Mouse (Mus musculus) liver, adult 2 months (tissue): ENCODE data around the gene Cyp2c39. TPM values are rescaled to one million over a fixed set of nuclear protein-coding genes. Genes with fewer than 3 reads are reported as not detected.
A peak's percentile ranks its signal among the peaks of the same experiment; 100 is the strongest.
"Not testable (repeated sequence)": the region's sequence is repeated elsewhere in the genome, so short reads cannot be mapped to it uniquely, and the experiment has no call there.

Source experiments
- DNase-seq: peaks from one replicate; pipeline ENCODE4 v3.0.0-alpha.2; 2011; ENCODE audit warnings: low read depth, low spot score; ENCODE audit errors: extremely low read depth
- H3K27ac ChIP-seq: fragments of 200-500 bp; replicated peaks from 2 replicates; pipeline ENCODE4 v1.5.1; 2012; ENCODE audit warnings: low read depth, mild to moderate bottlenecking, control low read depth, inconsistent platforms, low read length; ENCODE audit not compliant: insufficient read depth
- H3K27me3 ChIP-seq: fragments of 200-500 bp; 2 replicates; pipeline ENCODE4 v1.6.1; 2012; ENCODE audit warnings: mild to moderate bottlenecking, moderate library complexity, low read length, inconsistent platforms; ENCODE audit not compliant: control insufficient read depth, insufficient read depth
- H3K36me3 ChIP-seq: fragments of 200-500 bp; 2 replicates; pipeline ENCODE4 v1.6.1; 2012; ENCODE audit warnings: low read length, inconsistent platforms; ENCODE audit not compliant: control insufficient read depth, insufficient read depth
- H3K4me1 ChIP-seq: fragments of 200-500 bp; 2 replicates; pipeline ENCODE4 v1.6.1; 2011; ENCODE audit warnings: low read length; ENCODE audit not compliant: control insufficient read depth, insufficient read depth
- H3K4me3 ChIP-seq: fragments of 200-500 bp; 2 replicates; pipeline ENCODE4 v1.5.1; 2011; ENCODE audit warnings: low read depth, mild to moderate bottlenecking, control low read depth, low read length, moderate library complexity; ENCODE audit not compliant: insufficient read depth
- H3K79me2 ChIP-seq: fragments of 200-500 bp; 2 replicates; pipeline ENCODE4 v1.6.1; 2012; ENCODE audit warnings: inconsistent platforms, mild to moderate bottlenecking, low read length, moderate library complexity; ENCODE audit not compliant: control insufficient read depth, insufficient read depth
- H3K9ac ChIP-seq: fragments of 200-500 bp; 2 replicates; pipeline ENCODE4 v1.6.1; 2012; ENCODE audit warnings: low read depth, mild to moderate bottlenecking, control low read depth, inconsistent platforms, low read length
- CTCF ChIP-seq: fragments of 200-500 bp; IDR thresholded peaks from 2 replicates; pipeline ENCODE4 v1.5.1; 2011; ENCODE audit warnings: low read depth, low read length, control low read depth
- POLR2A ChIP-seq: fragments of 200-500 bp; IDR thresholded peaks from 2 replicates; pipeline ENCODE4 v1.6.1; 2011; ENCODE audit warnings: low read length, control low read depth; ENCODE audit not compliant: insufficient read depth; ENCODE audit errors: extremely low read depth
- WGBS: fragments of 180-500 bp; shearing (Covaris S2); methylation state at CpG from one replicate; pipeline ENCODE4 v1.1.7; 2018; 5-methylcytosine and 5-hydroxymethylcytosine counted together
- polyA plus RNA-seq: library from polyadenylated mRNA; depleted of rRNA; stranded (reverse); fragments of >200 nt; gene quantifications from 2 replicates; pipeline ENCODE4 v1.2.3, GENCODE M21; 2012; rRNA removed
- total RNA-seq: library from RNA; depleted of rRNA; stranded (reverse); fragments of >200 nt; gene quantifications from 2 replicates; pipeline ENCODE4 v1.2.3, GENCODE M21; 2014; rRNA removed

The Cyp2c39 gene
- 9.8 and 14.3 TPM in 2 replicates for total RNA-seq
- 3.0 and 276 TPM in 2 replicates for polyA plus RNA-seq

GRCm38 (mm10) chr19:39510534-39510933 lies at the start of gene Cyp2c39:
Gene Cyp2c39 (plus strand): TSS chr19:39510862.
- Histone ChIP-seq H3K27ac (peak within 1 kb of the TSS; percentile 86), H3K79me2 (no peaks in the 10 kb centered on the region), H3K36me3 (no peaks in the 10 kb centered on the region), H3K4me3 (no peak within 1 kb of the TSS), H3K4me1 (peaks cover 10% of the 10 kb centered on the region), H3K27me3 (no peaks in the 10 kb centered on the region), H3K9ac (no peak within 1 kb of the TSS)
- DNase-seq = peak; percentile 98
- 22% methylated on average over 4 of the region's 4 CpGs for WGBS
- TF ChIP-seq CTCF = no peak
- TF ChIP-seq POLR2A = no peak

GRCm38 (mm10) chr19:39462941-39463340 lies 47.7 kb upstream of the Cyp2c39 start, which contains the start of gene Cyp2c38:
Gene Cyp2c38 (minus strand): TSS chr19:39463075.
- 73% methylated on average over 1 of the region's 1 CpGs for WGBS
- Histone ChIP-seq H3K9ac (peak within 1 kb of the TSS; percentile 67), H3K27me3 (no peaks in the 10 kb centered on the region), H3K36me3 (peaks cover 2% of the 10 kb centered on the region; the same call in 1 of the 2 replicates), H3K4me3 (peak within 1 kb of the TSS; percentile 64), H3K4me1 (peaks cover 4% of the 10 kb centered on the region; the same call in 1 of the 2 replicates), H3K27ac (peak within 1 kb of the TSS; percentile 76), H3K79me2 (no peaks in the 10 kb centered on the region)
- no peak for TF ChIP-seq POLR2A
- TF ChIP-seq CTCF = no peak
- DNase-seq = peak; percentile 95

- Histone ChIP-seq H3K36me3 (peaks cover 2% of the 10 kb centered on the region; the same call in 1 of the 2 replicates), H3K4me3 (no peak overlapping the region), H3K27me3 (no peaks in the 10 kb centered on the region), H3K4me1 (peaks cover 4% of the 10 kb centered on the region; the same call in 1 of the 2 replicates), H3K79me2 (no peaks in the 10 kb centered on the region), H3K27ac (no peak overlapping the region), H3K9ac (no peak overlapping the region)
- peak; percentile 94 for DNase-seq
- TF ChIP-seq CTCF = no peak
Observed at GRCm38 (mm10) chr19:39463923-39464322, 46.7 kb upstream of the Cyp2c39 start.

- DNase-seq, H3K79me2 ChIP-seq, H3K4me1 ChIP-seq, H3K27me3 ChIP-seq, H3K4me3 ChIP-seq, H3K27ac ChIP-seq, H3K36me3 ChIP-seq, H3K9ac ChIP-seq: not testable (repeated sequence)
- WGBS = 100% methylated on average over 1 of the region's 1 CpGs
Observed at GRCm38 (mm10) chr19:39483961-39484360, 26.7 kb upstream of the Cyp2c39 start.

- Histone ChIP-seq H3K4me3 (no peak overlapping the region), H3K27me3 (no peaks in the 10 kb centered on the region), H3K27ac (no peak overlapping the region), H3K36me3 (no peaks in the 10 kb centered on the region), H3K4me1 (peaks cover 14% of the 10 kb centered on the region), H3K79me2 (no peaks in the 10 kb centered on the region), H3K9ac (no peak overlapping the region)
- peak; percentile 93 for DNase-seq
- TF ChIP-seq POLR2A = no peak
- TF ChIP-seq CTCF = no peak
Observed at GRCm38 (mm10) chr19:39506341-39506740, 4.3 kb upstream of the Cyp2c39 start.

GRCm38 (mm10) chr19:39509533-39509932 lies 1.1 kb upstream of the Cyp2c39 start:
- no peaks in the 10 kb centered on the region for H3K79me2 ChIP-seq
- H3K36me3 ChIP-seq = no peaks in the 10 kb centered on the region
- no peak overlapping the region for H3K4me3 ChIP-seq
- no peak overlapping the region for H3K9ac ChIP-seq
- TF ChIP-seq CTCF (no peak), POLR2A (no peak)
- H3K27me3 ChIP-seq = no peaks in the 10 kb centered on the region
- peak; percentile 95 for DNase-seq
- H3K4me1 ChIP-seq = peaks cover 10% of the 10 kb centered on the region
- H3K27ac ChIP-seq = peak overlapping the region; percentile 35; the same call in 1 of the 2 replicates
- WGBS = 12% methylated on average over 1 of the region's 1 CpGs

Other genes starting within 250 kb of the Cyp2c39 start
- gene Cyp2c29, start 241.5 kb upstream of the Cyp2c39 start, total RNA-seq = 1,515 and 1,916 TPM in 2 replicates
- 1,145 and 1,548 TPM in 2 replicates for gene Cyp2c29, start 241.5 kb upstream of the Cyp2c39 start, polyA plus RNA-seq
- 49.5 and 90.1 TPM in 2 replicates for gene Cyp2c38, start 47.8 kb upstream of the Cyp2c39 start, total RNA-seq
- gene Cyp2c38, start 47.8 kb upstream of the Cyp2c39 start, polyA plus RNA-seq = 8.1 and 69.7 TPM in 2 replicates
- gene Cyp2c67, start 138.2 kb downstream of the Cyp2c39 start, total RNA-seq = 237 and 255 TPM in 2 replicates
- gene Cyp2c67, start 138.2 kb downstream of the Cyp2c39 start, polyA plus RNA-seq = 41.7 and 44.0 TPM in 2 replicates
- gene Cyp2c68, start 230.2 kb downstream of the Cyp2c39 start, total RNA-seq = 643 and 696 TPM in 2 replicates
- gene Cyp2c68, start 230.2 kb downstream of the Cyp2c39 start, polyA plus RNA-seq = 243 and 307 TPM in 2 replicates